Mouse (Mus musculus) intestine, postnatal 0 days (tissue): ENCODE data around the gene Duxf3. TPM values are rescaled to one million over a fixed set of nuclear protein-coding genes. Genes with fewer than 3 reads are reported as not detected.

ENCODE experiments used
- ATAC-seq: fragments of 200-750 bp; cut with Nextera tagmentation; 2 replicates; pipeline ENCODE4 v1.8.0; 2017; ENCODE audit warnings: mild to moderate bottlenecking, moderate TSS enrichment, moderate library complexity
- H3K27ac ChIP-seq: fragments of 300-500 bp; sonication (generic); 2 replicates; pipeline ENCODE4 v1.5.1; 2014; ENCODE audit warnings: mild to moderate bottlenecking, low read depth, low read length, moderate library complexity
- H3K27me3 ChIP-seq: fragments of 300-500 bp; sonication (generic); replicated peaks from 2 replicates; pipeline ENCODE4 v1.6.1; 2014; ENCODE audit warnings: low read length, mixed read lengths; ENCODE audit not compliant: control insufficient read depth, insufficient read depth
- H3K36me3 ChIP-seq: fragments of 300-500 bp; sonication (generic); 2 replicates; pipeline ENCODE4 v1.6.1; 2014; ENCODE audit warnings: mild to moderate bottlenecking, moderate library complexity; ENCODE audit not compliant: control insufficient read depth, insufficient read depth
- H3K4me1 ChIP-seq: fragments of 300-500 bp; sonication (generic); replicated peaks from 2 replicates; pipeline ENCODE4 v1.6.1; 2014; ENCODE audit warnings: antibody characterized with exemption, low read length, mixed read lengths; ENCODE audit not compliant: control insufficient read depth, insufficient read depth
- H3K4me2 ChIP-seq: fragments of 300-500 bp; sonication (generic); replicated peaks from 2 replicates; pipeline ENCODE4 v1.6.1; 2014; ENCODE audit warnings: low read depth, mild to moderate bottlenecking, moderate library complexity
- H3K4me3 ChIP-seq: fragments of 300-500 bp; sonication (generic); 2 replicates; pipeline ENCODE4 v1.5.1; 2014; ENCODE audit warnings: low read depth, low read length
- H3K9ac ChIP-seq: fragments of 300-500 bp; sonication (generic); 2 replicates; pipeline ENCODE4 v1.6.1; 2014; ENCODE audit warnings: mild to moderate bottlenecking, low read depth, low read length
- H3K9me3 ChIP-seq: fragments of 300-500 bp; sonication (generic); 2 replicates; pipeline ENCODE4 v1.6.1; 2016; ENCODE audit warnings: mixed run types; ENCODE audit not compliant: control insufficient read depth
- CTCF ChIP-seq: sonication (generic); IDR thresholded peaks from 2 replicates; pipeline ENCODE4 v1.5.1; 2016; ENCODE audit warnings: low read depth, mild to moderate bottlenecking, control low read depth, antibody characterized with exemption, moderate library complexity
- WGBS: fragments of 180-500 bp; shearing (Covaris S2); extraction: QIAGEN DNeasy Blood & Tissue Kit; methylation state at CpG from one replicate; pipeline ENCODE4 v1.1.7; 2014; 5-methylcytosine and 5-hydroxymethylcytosine counted together
- polyA plus RNA-seq: library from polyadenylated mRNA; unstranded; fragments of >200 nt; fragmentation: Nextera tagmentation; extraction: Ambion mirVana; gene quantifications from 2 replicates; pipeline ENCODE4 v1.2.1, GENCODE M21; 2015

Duxf3 gene
- polyA plus RNA-seq, 1 experiment from 2014 or later, result not detected

- H3K27me3 ChIP-seq, result no peaks in the 10 kb centered on the region
- no peak overlapping the region for H3K4me2 ChIP-seq
- H3K4me1 ChIP-seq, result no peaks in the 10 kb centered on the region
- no peak overlapping the region for H3K4me3 ChIP-seq
- H3K9ac ChIP-seq, result no peak overlapping the region
- H3K9me3 ChIP-seq, result no peaks in the 10 kb centered on the region
- H3K27ac ChIP-seq, result no peak overlapping the region
- no peak for ATAC-seq
- no peaks in the 10 kb centered on the region for H3K36me3 ChIP-seq
- WGBS, result 85% methylated on average over 6 of the region's 6 CpGs
- no peak for TF ChIP-seq CTCF
These were observed 11.7 kb downstream of the Duxf3 start for GRCm38 (mm10) chr10:58220726-58221125.

GRCm38 (mm10) chr10:58217366-58217765, 15.1 kb downstream of the Duxf3 start:
- no peak overlapping the region for H3K27ac ChIP-seq
- H3K9me3 ChIP-seq, result no peaks in the 10 kb centered on the region
- no peak overlapping the region for H3K9ac ChIP-seq
- ATAC-seq, result no peak
- WGBS, result 82% methylated on average over 3 of the region's 3 CpGs
- no peaks in the 10 kb centered on the region for H3K36me3 ChIP-seq
- H3K4me1 ChIP-seq, result no peaks in the 10 kb centered on the region
- TF ChIP-seq CTCF, result no peak
- H3K27me3 ChIP-seq, result no peaks in the 10 kb centered on the region
- no peak overlapping the region for H3K4me3 ChIP-seq
- no peak overlapping the region for H3K4me2 ChIP-seq

- WGBS, result 85% methylated on average over 1 of the region's 1 CpGs
- H3K9ac ChIP-seq, result no peak overlapping the region
- no peak for TF ChIP-seq CTCF
- ATAC-seq, result no peak
- no peaks in the 10 kb centered on the region for H3K36me3 ChIP-seq
- H3K27me3 ChIP-seq, result no peaks in the 10 kb centered on the region
- H3K27ac ChIP-seq, result no peak overlapping the region
- no peaks in the 10 kb centered on the region for H3K9me3 ChIP-seq
- H3K4me1 ChIP-seq, result no peaks in the 10 kb centered on the region
- no peak overlapping the region for H3K4me2 ChIP-seq
- H3K4me3 ChIP-seq, result no peak overlapping the region
These were observed 17.1 kb downstream of the Duxf3 start for GRCm38 (mm10) chr10:58215353-58215752.

- no peak overlapping the region for H3K27ac ChIP-seq
- no peaks in the 10 kb centered on the region for H3K36me3 ChIP-seq
- no peaks in the 10 kb centered on the region for H3K27me3 ChIP-seq
- no peaks in the 10 kb centered on the region for H3K9me3 ChIP-seq
- no peak for TF ChIP-seq CTCF
- H3K4me2 ChIP-seq, result no peak overlapping the region
- WGBS, result 80% methylated on average over 5 of the region's 5 CpGs
- H3K4me1 ChIP-seq, result no peaks in the 10 kb centered on the region
- no peak overlapping the region for H3K4me3 ChIP-seq
- H3K9ac ChIP-seq, result no peak overlapping the region
- no peak for ATAC-seq
These were observed 17.5 kb downstream of the Duxf3 start for GRCm38 (mm10) chr10:58214934-58215333.

GRCm38 (mm10) chr10:58214497-58214896, 18.0 kb downstream of the Duxf3 start:
- TF ChIP-seq CTCF, result no peak
- H3K9ac ChIP-seq, result no peak overlapping the region
- H3K4me1 ChIP-seq, result no peaks in the 10 kb centered on the region
- H3K36me3 ChIP-seq, result no peaks in the 10 kb centered on the region
- H3K4me2 ChIP-seq, result no peak overlapping the region
- H3K27ac ChIP-seq, result no peak overlapping the region
- no peak overlapping the region for H3K4me3 ChIP-seq
- no peaks in the 10 kb centered on the region for H3K27me3 ChIP-seq
- no peaks in the 10 kb centered on the region for H3K9me3 ChIP-seq
- no peak for ATAC-seq

- H3K9me3 ChIP-seq, result no peaks in the 10 kb centered on the region
- no peak overlapping the region for H3K4me3 ChIP-seq
- TF ChIP-seq CTCF, result no peak
- H3K27me3 ChIP-seq, result no peaks in the 10 kb centered on the region
- H3K36me3 ChIP-seq, result no peaks in the 10 kb centered on the region
- ATAC-seq, result no peak
- WGBS, result 76% methylated on average over 7 of the region's 7 CpGs
- H3K27ac ChIP-seq, result no peak overlapping the region
- H3K4me1 ChIP-seq, result no peaks in the 10 kb centered on the region
- H3K9ac ChIP-seq, result no peak overlapping the region
- no peak overlapping the region for H3K4me2 ChIP-seq
These were observed 20.2 kb downstream of the Duxf3 start for GRCm38 (mm10) chr10:58212230-58212629.

- no peak overlapping the region for H3K4me3 ChIP-seq
- H3K36me3 ChIP-seq, result no peaks in the 10 kb centered on the region
- no peak overlapping the region for H3K27ac ChIP-seq
- no peak for TF ChIP-seq CTCF
- H3K4me1 ChIP-seq, result no peaks in the 10 kb centered on the region
- 93% methylated on average over 2 of the region's 2 CpGs for WGBS
- no peaks in the 10 kb centered on the region for H3K27me3 ChIP-seq
- ATAC-seq, result no peak
- H3K9me3 ChIP-seq, result no peaks in the 10 kb centered on the region
- no peak overlapping the region for H3K4me2 ChIP-seq
- H3K9ac ChIP-seq, result no peak overlapping the region
These were observed 21.3 kb downstream of the Duxf3 start for GRCm38 (mm10) chr10:58211213-58211612.
